Mouse (Mus musculus): ENCODE measurements around the gene Tmem63b.
"Not testable (repeated sequence)": the region's sequence is repeated elsewhere in the genome, so short reads cannot be mapped to it uniquely, and the experiment has no call there.

The Tmem63b gene

GRCm38 (mm10) chr17:45667986-45668385 lies 18.7 kb downstream of the Tmem63b start:
- no peak for DNase-seq

DNA sequence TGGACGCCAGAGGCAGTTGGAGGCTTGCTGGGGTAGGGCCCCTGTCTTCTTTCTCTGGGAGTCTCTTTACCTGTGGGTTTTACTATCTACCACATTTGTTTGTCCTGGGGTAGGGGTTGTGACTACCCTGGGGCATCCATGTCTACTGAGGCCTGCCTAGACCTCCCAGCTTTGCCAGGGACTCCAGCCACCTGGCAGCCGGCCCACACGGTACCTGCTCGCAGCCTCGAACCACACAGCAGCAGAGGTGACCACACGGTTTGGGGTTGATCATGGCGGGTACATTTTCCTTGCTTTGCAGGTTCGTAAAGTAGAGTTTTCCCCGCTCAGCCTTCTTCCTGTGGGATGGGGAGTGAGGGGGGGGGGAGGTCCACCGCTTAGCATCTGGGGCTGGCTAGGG lies 19.2 kb downstream of the Tmem63b start:
- DNase-seq = no peak

DNA sequence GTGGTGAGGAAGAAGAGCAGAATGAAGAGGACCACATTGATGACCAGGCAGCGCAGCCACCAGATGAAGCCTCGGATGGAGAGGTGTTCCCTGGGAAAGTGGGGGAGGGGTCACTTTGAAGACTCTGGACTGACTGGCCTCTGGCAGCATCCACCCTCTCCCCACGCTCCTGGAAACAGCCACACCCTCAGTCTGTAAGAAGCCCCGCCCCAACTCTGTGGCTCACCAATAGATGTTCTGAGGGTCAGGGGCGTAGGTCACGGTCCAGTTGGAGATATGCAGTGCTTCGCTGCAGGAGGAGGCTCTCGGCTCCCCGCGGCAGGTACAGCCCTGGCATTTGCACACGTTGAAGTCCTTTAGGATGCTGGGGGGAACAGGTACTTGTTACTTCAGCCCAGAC lies 20.6 kb downstream of the Tmem63b start:
- no peak for DNase-seq

- no peak for DNase-seq
Observed at GRCm38 (mm10) chr17:45664608-45665007, 22.1 kb downstream of the Tmem63b start.

DNA sequence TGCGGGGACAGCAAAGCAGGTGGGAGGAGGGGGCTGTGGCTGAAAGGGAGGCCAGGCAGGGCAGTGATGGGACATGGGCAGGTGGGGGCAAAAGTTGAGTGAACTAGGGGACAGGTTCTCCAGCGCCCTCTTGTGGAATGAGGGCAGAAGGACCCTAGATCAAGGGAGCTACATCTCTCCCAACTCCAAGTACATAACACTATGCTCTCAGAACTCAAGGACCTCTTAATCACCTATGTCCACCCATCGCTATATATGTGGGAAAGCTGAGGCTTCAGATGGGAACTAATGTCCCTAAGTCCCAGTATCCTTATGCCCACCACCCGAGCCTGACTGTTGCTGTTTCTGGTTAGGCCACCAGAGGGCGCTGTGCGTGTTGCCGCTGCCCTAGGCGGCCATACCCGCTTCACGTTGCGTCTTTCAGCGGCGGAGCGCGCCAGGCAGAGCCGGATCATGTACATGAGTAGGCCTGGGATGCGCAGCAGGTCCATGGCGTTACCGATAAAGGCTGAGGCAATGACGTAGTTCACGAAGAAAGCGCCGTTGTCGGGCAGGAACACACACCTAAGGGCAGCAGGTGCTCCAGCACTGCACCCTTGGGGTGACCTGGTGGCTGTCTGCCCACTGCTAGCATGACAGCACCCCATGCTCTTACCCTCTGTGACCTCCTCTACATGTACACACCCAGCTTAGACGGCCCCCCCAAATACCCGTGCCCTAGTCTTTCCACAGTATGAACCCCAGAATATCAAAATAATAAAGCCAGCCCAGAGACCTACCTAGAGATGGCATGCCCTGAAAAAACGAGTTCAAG lies 23.4 kb downstream of the Tmem63b start:
- DNase-seq = peak; percentile 87 to 89

DNA sequence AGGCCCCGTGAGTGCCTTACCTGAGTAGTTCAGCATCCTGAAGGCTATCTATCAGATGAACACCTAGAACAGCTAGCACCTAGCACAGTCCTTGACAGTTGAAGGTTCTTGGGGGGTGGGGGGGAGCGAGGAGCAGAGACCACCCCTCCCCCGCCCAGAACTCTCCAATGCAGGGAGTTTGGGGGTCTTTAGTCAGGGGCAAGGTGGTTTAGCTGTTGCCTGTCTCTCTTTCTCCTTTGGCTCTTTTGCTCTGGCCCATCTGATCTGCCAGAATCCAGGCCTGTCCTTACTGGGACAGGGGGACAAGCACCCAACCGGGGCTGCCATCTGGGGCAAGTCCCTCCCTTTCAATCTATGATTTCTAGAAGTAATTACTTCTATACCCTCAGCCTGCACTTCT lies 27.5 kb downstream of the Tmem63b start, which contains the start of gene Capn11:
Gene Capn11, minus strand, starts transcription at position 101 of the 400 bp plus-strand sequence.
- DNase-seq = no peak

GRCm38 (mm10) chr17:45655820-45656219 lies 30.9 kb downstream of the Tmem63b start:
- peak; percentile 53 to 65 for DNase-seq

DNA sequence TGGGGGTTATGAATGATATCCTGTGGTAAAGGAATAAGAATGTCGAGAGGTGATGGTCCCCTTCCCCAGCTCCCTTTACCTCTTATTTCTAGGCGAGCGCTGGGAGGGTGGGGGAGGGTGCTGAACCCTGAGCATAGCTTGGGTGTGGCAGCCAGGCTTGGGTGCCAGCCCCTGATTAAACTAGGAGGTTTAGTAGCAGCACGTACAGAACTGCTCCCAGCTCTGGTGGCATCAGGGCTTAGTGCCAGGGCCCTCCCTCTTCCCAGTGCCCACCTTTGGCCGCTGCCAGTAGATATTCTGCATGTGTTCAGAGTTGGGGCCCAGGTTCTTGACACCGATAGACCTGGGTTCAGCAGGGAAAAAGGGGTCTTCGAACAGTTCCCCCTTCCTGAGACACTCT lies 33.5 kb downstream of the Tmem63b start:
- no peak for DNase-seq

DNA sequence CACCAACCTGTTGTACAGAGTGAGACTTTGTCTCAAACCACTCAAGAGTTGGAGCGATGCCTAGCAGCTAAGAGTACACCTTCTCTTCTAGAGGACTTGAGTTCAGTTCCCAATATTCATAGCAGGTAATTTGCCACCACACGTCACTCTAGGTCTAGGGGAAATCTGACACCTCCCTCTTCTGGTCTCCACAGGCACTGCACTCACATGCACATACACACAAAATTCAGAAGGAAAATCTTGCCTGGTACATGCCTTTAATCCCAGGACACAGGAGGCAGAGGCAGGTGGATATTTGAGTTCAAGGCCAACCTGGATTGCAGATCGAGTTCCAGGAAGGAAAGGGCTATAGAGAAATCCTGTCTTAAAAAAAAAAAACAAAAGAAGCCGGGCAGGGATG lies 42.5 kb downstream of the Tmem63b start:
- no peak for DNase-seq

GRCm38 (mm10) chr17:45642701-45643100 lies 44.0 kb downstream of the Tmem63b start:
- peak; percentile 84 to 87 for DNase-seq

- DNase-seq = no peak
Observed at GRCm38 (mm10) chr17:45641981-45642380, 44.7 kb downstream of the Tmem63b start.

GRCm38 (mm10) chr17:45638596-45639295 lies 48.0 kb downstream of the Tmem63b start:
- DNase-seq = no peak

DNA sequence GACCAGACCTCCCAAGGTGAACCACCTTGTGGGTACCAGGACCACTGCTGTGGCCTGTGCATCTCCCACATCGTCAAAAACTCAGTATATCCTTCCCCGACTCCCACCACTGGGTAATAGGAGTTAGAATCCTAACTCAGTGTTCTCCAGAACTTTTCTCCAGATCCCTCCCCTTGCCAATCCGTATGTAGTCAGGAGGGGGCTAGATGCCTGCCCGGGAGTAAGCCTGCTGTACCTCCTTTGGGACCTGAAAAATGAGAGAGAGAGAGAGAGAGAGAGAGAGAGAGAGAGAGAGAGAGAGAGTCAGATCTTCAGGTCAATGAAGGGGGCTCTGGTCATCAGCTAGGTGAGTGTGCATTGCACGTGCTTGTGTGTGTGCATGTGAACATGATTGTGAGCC lies 52.7 kb downstream of the Tmem63b start:
- DNase-seq = no peak

DNA sequence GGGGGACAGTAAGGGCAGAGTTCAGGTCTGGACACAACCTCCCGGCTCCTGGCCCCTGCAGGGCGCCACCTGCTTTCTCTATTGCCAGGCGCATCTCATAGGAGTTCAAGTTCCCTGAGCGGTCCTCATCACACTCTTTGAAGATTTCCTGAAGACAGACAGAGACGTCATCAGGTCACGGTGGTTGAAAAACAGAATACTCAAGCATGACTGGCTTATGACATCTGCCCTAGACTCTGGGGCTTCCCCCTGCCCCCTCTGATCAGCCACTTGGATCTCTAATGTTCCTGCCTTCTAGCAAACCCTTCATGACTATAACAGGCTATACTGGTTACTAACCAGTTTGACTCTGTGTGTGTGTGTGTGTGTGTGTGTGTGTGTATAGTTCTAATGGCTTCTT lies 54.8 kb downstream of the Tmem63b start:
- DNase-seq = no peak

GRCm38 (mm10) chr17:45630992-45631391 lies 55.7 kb downstream of the Tmem63b start:
- no peak for DNase-seq

- peak; percentile 74 to 85 for DNase-seq
Observed at GRCm38 (mm10) chr17:45629861-45630694, 56.6 kb downstream of the Tmem63b start.

DNA sequence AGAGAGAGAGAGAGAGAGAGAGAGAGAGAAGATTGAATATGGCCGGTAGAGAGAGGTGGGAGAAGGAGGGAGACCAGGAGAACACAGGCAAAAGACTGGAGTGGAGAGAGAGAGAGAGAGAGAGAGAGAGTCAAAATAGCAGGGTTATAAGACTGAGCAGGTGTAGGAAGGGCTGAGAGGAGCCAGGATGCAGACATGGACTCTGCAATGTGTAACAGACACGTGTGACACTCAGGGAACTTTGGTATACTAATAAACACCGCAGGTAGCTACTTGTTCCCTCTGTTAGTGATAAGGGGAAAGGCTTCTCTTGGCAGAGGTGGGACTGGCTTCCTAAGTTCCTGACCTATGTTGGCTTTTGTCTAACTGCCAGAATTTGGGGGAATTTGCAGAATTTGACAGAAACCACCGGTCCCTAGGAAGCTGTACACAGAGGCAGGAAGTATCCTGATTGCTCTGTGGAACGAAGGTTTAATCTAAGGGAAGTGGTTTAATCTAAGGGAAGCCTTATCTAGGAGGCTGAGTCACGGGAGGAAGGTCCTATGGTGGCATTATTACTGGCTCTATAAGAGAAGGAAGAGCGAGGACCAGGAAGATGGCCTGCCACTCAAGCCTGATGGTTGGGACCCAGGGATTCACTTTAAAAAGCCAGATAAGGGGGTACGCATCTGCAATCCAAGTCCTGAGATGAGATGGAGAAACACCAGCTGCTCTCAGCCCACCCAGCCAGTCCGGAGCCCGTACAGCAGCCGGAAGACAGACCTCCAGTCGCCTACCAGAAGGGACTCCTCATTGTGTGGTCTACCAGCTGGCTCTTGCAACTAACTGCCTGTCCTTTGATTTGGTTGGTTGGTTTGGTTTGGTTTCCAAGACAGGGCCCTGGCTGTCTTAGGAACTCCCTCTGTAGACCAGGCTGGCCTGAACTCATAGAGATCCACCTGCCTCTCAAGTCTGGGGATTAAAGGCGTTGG lies 57.5 kb downstream of the Tmem63b start:
- DNase-seq = peak; percentile 56 to 74

- DNase-seq = no peak
Observed at GRCm38 (mm10) chr17:45628160-45628559, 58.5 kb downstream of the Tmem63b start.

DNA sequence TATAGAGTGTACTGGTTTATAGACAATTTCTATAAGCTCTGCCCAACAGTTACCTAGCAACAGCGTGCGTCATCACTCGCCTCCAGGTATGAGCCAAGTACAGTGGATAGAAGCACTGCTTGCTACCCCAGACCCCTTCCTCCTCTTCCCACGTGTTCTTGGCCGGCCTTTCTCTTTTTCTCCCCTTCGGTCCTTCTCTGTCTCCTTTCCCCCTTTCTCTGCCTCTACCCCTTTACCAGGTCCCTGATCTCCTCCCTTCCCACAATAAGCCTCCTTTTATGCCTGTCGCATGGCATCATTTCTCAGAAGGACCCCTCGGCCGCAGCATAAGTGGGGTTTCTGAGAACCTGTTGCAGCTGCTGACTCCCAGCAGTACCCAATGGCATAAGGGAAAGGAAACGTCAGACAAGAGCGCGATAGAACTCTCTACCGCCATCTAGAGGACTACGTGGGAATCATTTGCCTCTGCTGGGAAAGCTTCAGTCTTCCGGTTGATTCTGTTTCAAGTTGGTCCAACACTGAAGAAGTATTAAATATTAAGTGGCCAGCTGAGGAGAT lies 60.0 kb downstream of the Tmem63b start:
- DNase-seq = peak; percentile 67 to 76

DNA sequence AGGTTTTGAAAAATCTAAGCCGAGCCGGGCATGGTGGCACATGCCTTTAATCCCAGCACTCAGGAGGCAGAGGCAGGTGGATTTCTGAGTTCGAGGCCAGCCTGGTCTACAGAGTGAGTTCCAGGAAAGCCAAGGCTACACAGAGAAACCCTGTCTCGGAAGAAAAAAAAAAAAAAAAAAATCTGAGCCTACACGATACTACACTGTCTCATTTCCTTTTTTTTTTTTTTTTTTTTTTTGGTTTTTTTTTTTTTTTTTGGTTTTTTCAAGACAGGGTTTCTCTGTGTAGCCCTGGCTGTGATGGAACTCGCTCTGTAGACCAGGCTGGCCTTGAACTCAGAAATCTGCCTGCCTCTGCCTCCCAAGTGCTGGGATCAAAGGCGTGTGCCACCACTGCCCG lies 63.3 kb downstream of the Tmem63b start:
- DNase-seq = not testable (repeated sequence)

GRCm38 (mm10) chr17:45619386-45620256 lies 67.1 kb downstream of the Tmem63b start:
- peak; percentile 65 to 75 for DNase-seq
